Mouse (Mus musculus): ENCODE data around the gene Ntrk2. TPM values are rescaled to one million over a fixed set of nuclear protein-coding genes. Genes with fewer than 3 reads are reported as not detected.

The Ntrk2 gene
- total and polyA plus RNA-seq, 2 experiments from 2014 or later = 160 to 233 TPM

GRCm38 (mm10) chr13:58920241-58920640 is 113.9 kb downstream of the Ntrk2 start:
- no peak overlapping the region for H3K27ac ChIP-seq
- no peak overlapping the region for H3K4me3 ChIP-seq (ENCODE audit: low read length)
- no peak for TF ChIP-seq CTCF (IDR thresholded peaks at IDR 0.05; ENCODE audit: low read depth)
- WGBS = 93% methylated on average over 7 of the region's 7 CpGs
- H3K4me1 ChIP-seq (ENCODE audit: insufficient read depth, low read length) = no peaks in the 10 kb centered on the region; the same call in 1 of the 2 replicates
- H3K4me2 ChIP-seq (ENCODE audit: low read depth, low read length) = no peak overlapping the region
- H3K9me3 ChIP-seq (ENCODE audit: low read length) = no peaks in the 10 kb centered on the region
- H3K36me3 ChIP-seq (ENCODE audit: insufficient read depth, low read length) = no peaks in the 10 kb centered on the region
- no peak for ATAC-seq
- no peak overlapping the region for H3K9ac ChIP-seq (replicated peaks; ENCODE audit: low read length)
- DNase-seq (ENCODE audit: low spot score) = no peak
- H3K27me3 ChIP-seq (ENCODE audit: insufficient read depth, low read length) = no peaks in the 10 kb centered on the region

GRCm38 (mm10) chr13:58921255-58921654 is 114.9 kb downstream of the Ntrk2 start:
- no peak overlapping the region for H3K4me2 ChIP-seq (ENCODE audit: low read depth, low read length)
- H3K9ac ChIP-seq (replicated peaks; ENCODE audit: low read length) = no peak overlapping the region
- WGBS = 90% methylated on average over 3 of the region's 3 CpGs
- TF ChIP-seq CTCF (IDR thresholded peaks at IDR 0.05; ENCODE audit: low read depth) = no peak
- no peaks in the 10 kb centered on the region for H3K36me3 ChIP-seq (ENCODE audit: insufficient read depth, low read length)
- no peaks in the 10 kb centered on the region for H3K9me3 ChIP-seq (ENCODE audit: low read length)
- H3K4me1 ChIP-seq (ENCODE audit: insufficient read depth, low read length) = no peaks in the 10 kb centered on the region; the same call in 1 of the 2 replicates
- H3K27me3 ChIP-seq (ENCODE audit: insufficient read depth, low read length) = no peaks in the 10 kb centered on the region
- ATAC-seq = no peak
- no peak overlapping the region for H3K27ac ChIP-seq
- no peak for DNase-seq (ENCODE audit: low spot score)
- no peak overlapping the region for H3K4me3 ChIP-seq (ENCODE audit: low read length)

- TF ChIP-seq CTCF (IDR thresholded peaks at IDR 0.05; ENCODE audit: low read depth) = no peak
- ATAC-seq = no peak
- DNase-seq (ENCODE audit: low spot score) = no peak
- Histone ChIP-seq H3K4me3 (ENCODE audit: low read length) (no peak overlapping the region), H3K4me1 (ENCODE audit: insufficient read depth, low read length) (no peaks in the 10 kb centered on the region; the same call in 1 of the 2 replicates), H3K36me3 (ENCODE audit: insufficient read depth, low read length) (no peaks in the 10 kb centered on the region), H3K9ac (replicated peaks; ENCODE audit: low read length) (no peak overlapping the region), H3K9me3 (ENCODE audit: low read length) (no peaks in the 10 kb centered on the region), H3K27ac (no peak overlapping the region), H3K4me2 (ENCODE audit: low read depth, low read length) (no peak overlapping the region), H3K27me3 (ENCODE audit: insufficient read depth, low read length) (no peaks in the 10 kb centered on the region)
- 92% methylated on average over 10 of the region's 10 CpGs for WGBS
These were observed 115.3 kb downstream of the Ntrk2 start for GRCm38 (mm10) chr13:58921705-58922104.

DNA sequence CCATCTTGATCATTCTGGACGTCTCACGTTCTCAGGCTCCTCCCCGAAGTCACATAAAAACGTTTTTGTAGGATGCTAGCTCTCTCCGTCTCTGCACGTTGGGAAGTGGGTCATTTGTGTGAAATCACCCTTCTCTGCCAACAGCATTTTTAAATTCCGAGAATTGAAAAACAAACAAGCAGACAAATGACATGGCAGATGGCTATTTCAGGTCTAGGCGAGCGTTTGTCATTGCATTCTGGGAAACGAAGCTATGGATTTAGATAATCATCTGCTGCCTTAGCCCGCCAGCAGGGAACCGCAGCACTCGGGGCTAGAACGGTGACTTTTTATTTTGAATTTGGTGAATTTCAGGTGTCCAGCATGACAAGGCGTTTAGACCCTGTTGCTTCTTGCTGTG is 115.8 kb downstream of the Ntrk2 start:
- Histone ChIP-seq H3K9me3 (ENCODE audit: low read length) (no peaks in the 10 kb centered on the region), H3K36me3 (ENCODE audit: insufficient read depth, low read length) (no peaks in the 10 kb centered on the region), H3K4me3 (ENCODE audit: low read length) (no peak overlapping the region), H3K4me1 (ENCODE audit: insufficient read depth, low read length) (no peaks in the 10 kb centered on the region; the same call in 1 of the 2 replicates), H3K27ac (no peak overlapping the region), H3K4me2 (ENCODE audit: low read depth, low read length) (no peak overlapping the region), H3K27me3 (ENCODE audit: insufficient read depth, low read length) (no peaks in the 10 kb centered on the region), H3K9ac (replicated peaks; ENCODE audit: low read length) (no peak overlapping the region)
- no peak for TF ChIP-seq CTCF (IDR thresholded peaks at IDR 0.05; ENCODE audit: low read depth)
- ATAC-seq (no peak), DNase-seq (ENCODE audit: low spot score) (no peak)
- WGBS = 72% methylated on average over 15 of the region's 15 CpGs

- H3K4me1 ChIP-seq (ENCODE audit: insufficient read depth, low read length) = no peaks in the 10 kb centered on the region; the same call in none of the 2 replicates
- DNase-seq (ENCODE audit: low spot score) (no peak), ATAC-seq (no peak)
- no peak overlapping the region for H3K9ac ChIP-seq (replicated peaks; ENCODE audit: low read length)
- H3K36me3 ChIP-seq (ENCODE audit: insufficient read depth, low read length) = no peaks in the 10 kb centered on the region
- H3K27ac ChIP-seq = peak overlapping the region; percentile 18; the same call in 1 of the 2 replicates
- H3K27me3 ChIP-seq (ENCODE audit: insufficient read depth, low read length) = no peaks in the 10 kb centered on the region
- no peaks in the 10 kb centered on the region for H3K9me3 ChIP-seq (ENCODE audit: low read length)
- no peak overlapping the region for H3K4me3 ChIP-seq (ENCODE audit: low read length)
- 83% methylated on average over 7 of the region's 7 CpGs for WGBS
- no peak overlapping the region for H3K4me2 ChIP-seq (ENCODE audit: low read depth, low read length)
- TF ChIP-seq CTCF (IDR thresholded peaks at IDR 0.05; ENCODE audit: low read depth) = no peak
These were observed 117.1 kb downstream of the Ntrk2 start for GRCm38 (mm10) chr13:58923496-58923895.

- H3K27ac ChIP-seq = no peak overlapping the region
- no peaks in the 10 kb centered on the region for H3K9me3 ChIP-seq (ENCODE audit: low read length)
- no peak for ATAC-seq
- TF ChIP-seq CTCF (IDR thresholded peaks at IDR 0.05; ENCODE audit: low read depth) = no peak
- H3K4me2 ChIP-seq (ENCODE audit: low read depth, low read length) = no peak overlapping the region
- WGBS = 67% methylated on average over 3 of the region's 3 CpGs
- no peak for DNase-seq (ENCODE audit: low spot score)
- peaks cover 4% of the 10 kb centered on the region for H3K4me1 ChIP-seq (ENCODE audit: insufficient read depth, low read length)
- no peak overlapping the region for H3K4me3 ChIP-seq (ENCODE audit: low read length)
- no peaks in the 10 kb centered on the region for H3K36me3 ChIP-seq (ENCODE audit: insufficient read depth, low read length)
- H3K27me3 ChIP-seq (ENCODE audit: insufficient read depth, low read length) = no peaks in the 10 kb centered on the region
- H3K9ac ChIP-seq (replicated peaks; ENCODE audit: low read length) = no peak overlapping the region
These were observed 118.1 kb downstream of the Ntrk2 start for GRCm38 (mm10) chr13:58924486-58924885.

- no peaks in the 10 kb centered on the region for H3K36me3 ChIP-seq (ENCODE audit: insufficient read depth, low read length)
- WGBS = 95% methylated on average over 3 of the region's 3 CpGs
These were observed 120.8 kb downstream of the Ntrk2 start for GRCm38 (mm10) chr13:58927186-58927585.

More at GRCm38 (mm10) chr13:58927186-58927585, 120.8 kb downstream of the Ntrk2 start:
- DNase-seq (ENCODE audit: low spot score) (no peak), ATAC-seq (no peak)
- Histone ChIP-seq H3K27me3 (ENCODE audit: insufficient read depth, low read length) (no peaks in the 10 kb centered on the region), H3K4me3 (ENCODE audit: low read length) (no peak overlapping the region), H3K4me1 (ENCODE audit: insufficient read depth, low read length) (peaks cover 4% of the 10 kb centered on the region), H3K4me2 (ENCODE audit: low read depth, low read length) (no peak overlapping the region), H3K9me3 (ENCODE audit: low read length) (no peaks in the 10 kb centered on the region), H3K9ac (replicated peaks; ENCODE audit: low read length) (no peak overlapping the region), H3K27ac (no peak overlapping the region)
- no peak for TF ChIP-seq CTCF (IDR thresholded peaks at IDR 0.05; ENCODE audit: low read depth)
